Mouse (Mus musculus) left cerebral cortex, adult 9 months (tissue): ENCODE measurements at regions not wholly inside any gene's neighbourhood (a gene's known extent, or its start where the extent isn't known, plus 50 kb on each side); places are given as distances from the start of the nearest gene placed in this dataset.

ENCODE experiments used
- DNase-seq, 2 experiments: peaks; one replicate each; pipeline ENCODE4 v3.0.0; 2022; ENCODE audit warnings: low spot score in 2 of 2

- DNase-seq, result no peak
Measured at GRCm38 (mm10) chr1:76644895-76645294, 870.0 kb downstream of the Epha4 start.

- DNase-seq, result no peak
Measured at GRCm38 (mm10) chr1:76654826-76655225, 860.1 kb downstream of the Epha4 start.

DNA sequence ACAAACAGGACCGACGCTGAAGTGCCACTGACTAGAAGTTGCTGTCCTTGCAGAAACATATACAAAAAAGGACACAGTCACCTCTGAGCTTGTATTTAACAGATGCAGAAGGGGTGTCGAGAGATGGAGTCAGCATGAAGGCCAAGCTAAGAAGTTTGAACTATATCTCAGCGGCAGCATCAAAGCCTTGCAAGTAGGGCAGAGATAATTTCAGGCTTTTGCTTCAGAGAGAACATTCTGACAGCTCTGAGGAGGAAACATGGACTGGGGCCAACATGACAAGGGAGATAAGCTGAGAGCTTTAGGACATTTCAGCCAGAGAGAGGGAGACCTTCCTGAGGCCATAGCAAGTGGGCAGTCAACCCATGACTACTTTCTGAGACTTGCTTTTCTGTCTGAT is 856.7 kb downstream of the Epha4 start:
- DNase-seq, result no peak

- peak; percentile 12 to 15 for DNase-seq
Measured at GRCm38 (mm10) chr1:76660146-76660545, 854.7 kb downstream of the Epha4 start.

DNA sequence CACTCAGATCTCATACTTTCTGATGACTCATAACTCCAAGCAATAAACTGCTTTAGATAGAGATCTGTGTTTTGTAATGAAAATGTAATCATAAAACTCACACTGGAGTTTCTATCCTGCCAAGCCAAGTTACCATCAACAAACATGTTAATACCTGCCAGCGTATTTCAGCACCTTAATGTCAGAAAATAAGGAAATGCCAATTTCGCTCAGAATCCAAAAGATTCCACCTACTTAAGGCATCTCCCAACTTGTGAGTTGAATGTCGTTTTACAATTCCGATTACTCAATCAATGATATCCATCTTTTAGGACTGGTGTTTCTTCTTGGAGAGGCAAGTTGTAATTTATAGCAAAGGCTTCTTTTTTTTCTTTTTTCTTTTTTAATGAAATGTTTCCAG is 850.5 kb downstream of the Epha4 start:
- no peak for DNase-seq

DNA sequence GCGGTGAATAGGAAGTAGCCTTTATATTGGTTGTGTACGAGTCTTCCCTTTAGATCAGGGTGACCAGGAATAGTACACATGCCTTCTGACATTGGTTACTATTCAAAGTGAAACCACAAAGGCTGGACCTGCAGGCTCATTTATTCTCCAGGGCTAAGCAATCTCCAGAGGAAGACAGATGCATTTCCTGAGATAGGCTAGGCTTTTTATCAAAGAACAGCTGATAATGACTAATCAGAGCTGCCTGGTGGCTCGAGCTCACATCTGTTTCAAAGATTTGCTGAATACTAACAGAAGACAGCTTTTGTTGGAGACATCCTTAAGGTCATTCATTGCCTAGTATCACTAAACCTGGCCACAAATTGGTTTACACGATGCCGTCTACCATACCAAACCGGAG is 838.1 kb downstream of the Epha4 start:
- DNase-seq, result no peak

DNA sequence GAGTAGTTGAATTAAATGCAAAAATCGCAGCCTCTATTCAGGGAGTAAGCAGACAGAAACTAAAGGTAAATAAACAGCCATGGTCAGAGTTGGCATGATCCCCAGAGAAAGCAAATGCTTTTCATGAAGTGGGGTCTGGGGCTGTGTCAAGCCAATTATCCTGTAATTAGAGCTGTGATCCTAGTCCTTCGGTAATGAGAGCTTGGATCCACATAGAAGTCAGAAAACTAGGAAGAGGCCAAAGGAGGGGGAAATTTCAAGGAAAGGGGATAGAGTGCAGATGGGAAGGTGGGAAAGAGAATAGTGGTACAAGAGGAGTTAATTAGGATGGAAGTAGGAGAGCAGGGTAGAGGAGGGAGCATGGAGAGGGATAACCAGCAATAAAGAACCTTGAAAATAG is 809.3 kb downstream of the Epha4 start:
- no peak for DNase-seq

- DNase-seq, result no peak
Measured at GRCm38 (mm10) chr1:76717639-76718292, 797.1 kb downstream of the Epha4 start.

GRCm38 (mm10) chr1:76724453-76724852 is 790.4 kb downstream of the Epha4 start:
- DNase-seq, result peak in 1 of 2 experiments; percentile 4

DNA sequence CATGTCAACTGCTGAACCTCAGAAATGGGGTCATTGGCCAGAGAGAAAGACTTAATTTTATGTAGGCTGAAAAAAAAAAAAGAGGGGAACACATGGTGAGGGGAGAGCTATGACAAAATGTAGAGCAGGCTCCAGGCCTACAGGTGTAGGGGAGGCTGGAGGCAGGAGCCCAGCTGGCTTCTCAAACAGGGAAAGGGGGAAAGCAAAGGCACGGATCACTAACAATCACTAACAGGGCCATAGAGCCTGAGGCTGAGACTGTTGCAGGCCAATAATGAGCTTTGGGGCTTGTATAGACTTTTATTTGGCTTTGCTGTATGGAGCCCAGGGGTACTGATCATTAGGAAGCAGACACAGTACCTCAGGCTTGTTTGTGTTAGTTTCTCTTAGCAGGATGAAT is 777.9 kb downstream of the Epha4 start:
- DNase-seq, result no peak

GRCm38 (mm10) chr1:76737663-76738062 is 777.2 kb downstream of the Epha4 start:
- DNase-seq, result no peak

- no peak for DNase-seq
Measured at GRCm38 (mm10) chr1:76772694-76773093, 742.2 kb downstream of the Epha4 start.

GRCm38 (mm10) chr1:76786871-76787270 is 728.0 kb downstream of the Epha4 start:
- no peak for DNase-seq

DNA sequence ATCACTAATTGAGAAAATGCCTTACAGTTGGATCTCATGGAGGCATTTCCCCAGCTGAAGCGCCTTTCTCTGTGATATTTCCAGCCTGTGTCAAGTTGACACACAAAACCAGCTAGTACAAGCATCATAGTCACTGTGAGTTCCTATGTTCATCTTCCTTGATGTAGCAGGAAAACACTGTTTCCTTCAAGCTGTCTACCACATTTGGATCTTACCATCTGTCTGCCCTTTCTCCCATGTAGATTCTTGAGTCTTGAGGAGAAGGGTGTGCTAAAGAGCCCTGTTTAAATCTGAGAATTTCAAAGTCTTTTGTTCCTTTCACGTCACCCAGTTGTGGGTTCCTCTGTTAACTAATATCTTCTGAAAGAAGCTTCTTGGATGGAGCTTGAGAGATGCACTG is 721.5 kb downstream of the Epha4 start:
- no peak for DNase-seq

- no peak for DNase-seq
Measured at GRCm38 (mm10) chr1:76819906-76820305, 695.0 kb downstream of the Epha4 start.

- peak; percentile 27 to 47 for DNase-seq
Measured at GRCm38 (mm10) chr1:76821610-76822009, 693.3 kb downstream of the Epha4 start.

- no peak for DNase-seq
Measured at GRCm38 (mm10) chr1:76829690-76830089, 685.2 kb downstream of the Epha4 start.

DNA sequence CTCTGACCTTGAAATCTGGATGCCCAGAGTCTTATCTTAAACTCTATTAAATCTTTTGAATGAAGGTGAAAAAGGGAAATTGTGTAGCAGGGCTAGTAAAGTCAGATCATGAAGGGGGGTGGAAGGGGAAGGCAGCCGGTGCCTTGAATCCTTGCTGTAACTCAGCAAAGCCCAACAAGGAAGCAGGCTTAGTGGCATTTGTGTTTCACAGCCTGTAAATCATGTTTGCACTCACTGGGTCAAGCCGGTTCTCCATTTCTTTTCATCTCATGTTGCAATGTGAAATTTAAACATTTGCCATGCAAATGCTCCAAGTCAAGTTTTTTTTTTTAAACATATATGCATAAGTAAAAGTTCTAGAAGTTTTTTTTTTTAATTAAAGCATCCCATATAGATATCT is 682.6 kb downstream of the Epha4 start:
- DNase-seq, result no peak

GRCm38 (mm10) chr1:76835028-76835683 is 679.7 kb downstream of the Epha4 start:
- DNase-seq, result peak; percentile 5 to 25

DNA sequence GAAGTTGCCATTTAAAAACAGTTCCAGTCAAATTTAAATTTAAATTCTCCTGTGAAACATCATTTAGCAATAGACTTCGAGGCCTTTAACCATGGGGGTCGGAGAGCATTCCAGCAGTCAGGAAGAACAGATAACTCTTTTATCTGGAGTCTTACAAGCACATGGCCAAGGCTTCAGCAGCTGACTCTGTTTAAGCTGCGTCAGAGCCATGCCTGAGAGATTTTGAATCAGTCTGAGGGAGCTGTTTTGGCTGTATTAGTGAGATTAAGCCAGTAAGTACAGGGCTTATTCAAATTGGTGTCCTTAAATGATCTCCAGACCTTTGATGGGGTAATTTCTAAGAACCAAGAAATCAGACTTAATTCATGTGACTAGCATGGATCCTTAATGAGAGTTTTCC is 665.5 kb downstream of the Epha4 start:
- no peak for DNase-seq

DNA sequence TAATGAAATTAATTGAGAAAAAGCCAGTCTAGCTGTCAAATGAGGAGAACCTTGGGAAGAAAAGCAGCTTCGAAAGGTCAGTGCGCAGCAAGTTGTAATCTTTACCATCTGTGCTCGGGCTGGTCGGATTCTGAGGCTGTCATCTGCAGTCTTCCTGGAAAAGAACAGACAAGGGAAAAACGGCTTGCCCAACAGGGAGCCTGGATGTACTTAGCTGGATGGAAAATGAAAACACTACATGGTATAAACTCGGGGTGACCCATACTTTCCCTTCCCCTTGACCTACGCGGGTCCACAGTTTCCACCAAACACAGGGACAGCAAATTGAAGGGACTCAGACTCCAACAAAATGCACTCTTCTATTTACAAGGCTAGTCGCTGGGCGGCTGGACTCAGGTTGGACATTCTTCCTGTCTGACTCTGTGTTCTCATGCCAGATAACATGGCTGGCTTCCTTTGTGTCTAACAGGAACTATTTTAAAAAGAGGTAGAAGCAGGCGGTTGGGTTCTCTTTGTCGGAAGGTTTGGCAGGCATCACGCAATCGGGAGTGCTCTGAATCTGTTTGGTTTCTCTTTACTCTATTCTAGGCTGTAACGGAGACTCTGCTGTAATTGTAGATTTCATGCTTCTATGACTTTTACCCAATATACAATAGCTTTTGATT is 648.5 kb downstream of the Epha4 start:
- DNase-seq, result peak in 1 of 2 experiments; percentile 21

GRCm38 (mm10) chr1:76873207-76873606 is 641.7 kb downstream of the Epha4 start:
- DNase-seq, result peak; percentile 18 to 74
